Mouse (Mus musculus) layer of hippocampus, adult 18-20 months (tissue): ENCODE data around the gene Mfsd9. TPM values are rescaled to one million over a fixed set of nuclear protein-coding genes. Genes with fewer than 3 reads are reported as not detected.
"Not testable (repeated sequence)": the region's sequence is repeated elsewhere in the genome, so short reads cannot be mapped to it uniquely, and the experiment has no call there.

ENCODE experiments used
- DNase-seq, 2 experiments: peaks; one replicate each; pipeline ENCODE4 v3.0.0; 2022; ENCODE audit warnings: low spot score in 2 of 2
- total RNA-seq, 2 experiments: library from RNA; stranded (reverse); gene quantifications; 2 replicates each; pipeline ENCODE4 v1.2.3; 2021

Gene Mfsd9
- total RNA-seq, 2 experiments from 2014 or later = 4.9 to 5.1 TPM

GRCm38 (mm10) chr1:40784306-40784705 lies 6.2 kb downstream of the Mfsd9 start:
- no peak for DNase-seq

- no peak for DNase-seq
Measured at GRCm38 (mm10) chr1:40783450-40783849, 7.0 kb downstream of the Mfsd9 start.

DNA sequence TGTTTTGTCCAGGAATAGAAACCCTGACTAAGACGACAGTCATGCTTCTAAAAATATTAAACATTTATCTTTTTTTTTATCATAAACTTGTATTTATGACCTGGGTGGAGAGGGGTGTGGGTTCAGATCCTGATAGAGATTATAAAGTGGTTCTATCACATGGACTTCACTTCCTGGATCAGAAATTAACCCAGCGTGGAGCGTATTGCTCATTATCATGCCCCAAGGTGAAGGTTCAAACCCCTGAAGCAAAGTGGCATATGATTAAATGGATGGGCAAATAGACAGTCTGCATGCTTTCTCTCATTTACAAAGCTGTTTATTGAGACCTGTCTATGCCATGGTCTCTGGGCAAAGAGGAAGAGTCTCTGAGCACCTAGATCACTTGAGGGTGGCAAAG lies 13.7 kb downstream of the Mfsd9 start:
- no peak for DNase-seq

DNA sequence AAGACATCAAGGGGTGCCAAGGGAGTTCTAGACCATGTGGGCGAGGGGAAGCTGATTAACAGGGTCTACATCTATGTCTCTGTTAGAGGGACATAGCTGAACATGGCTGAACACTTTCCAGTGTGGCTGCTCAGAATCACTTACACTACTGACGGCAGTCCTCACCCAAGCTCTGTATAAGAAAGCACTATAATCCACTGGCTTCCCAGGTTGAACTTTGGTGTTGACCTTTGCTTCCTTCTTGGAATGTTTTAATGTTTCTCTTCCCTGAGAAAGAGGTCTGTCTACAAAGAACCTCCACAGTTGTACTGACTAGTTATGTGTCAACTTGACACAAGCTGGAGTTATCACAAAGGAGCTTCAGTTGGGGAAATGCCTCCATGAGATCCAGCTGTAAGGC lies 14.4 kb downstream of the Mfsd9 start:
- DNase-seq = no peak

DNA sequence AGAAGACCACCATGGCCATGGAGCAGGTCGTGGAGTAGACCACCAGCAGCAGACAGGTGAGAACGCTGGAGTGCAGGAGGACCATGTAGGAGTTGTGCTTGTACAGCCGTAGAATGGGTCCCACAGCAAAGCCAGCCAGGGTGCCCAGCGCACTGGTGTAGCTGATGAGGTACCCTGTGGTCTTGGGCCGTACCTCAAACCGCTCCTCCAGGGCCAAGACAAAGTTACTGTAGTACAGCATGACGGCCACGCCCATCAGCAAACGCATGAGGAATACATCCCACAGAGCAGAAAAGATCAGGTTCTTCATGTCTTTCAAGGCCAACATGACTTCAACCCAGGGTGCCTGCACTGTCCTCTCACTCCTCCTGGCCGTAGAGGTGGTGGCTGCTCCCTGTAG lies 16.4 kb downstream of the Mfsd9 start:
- no peak for DNase-seq

DNA sequence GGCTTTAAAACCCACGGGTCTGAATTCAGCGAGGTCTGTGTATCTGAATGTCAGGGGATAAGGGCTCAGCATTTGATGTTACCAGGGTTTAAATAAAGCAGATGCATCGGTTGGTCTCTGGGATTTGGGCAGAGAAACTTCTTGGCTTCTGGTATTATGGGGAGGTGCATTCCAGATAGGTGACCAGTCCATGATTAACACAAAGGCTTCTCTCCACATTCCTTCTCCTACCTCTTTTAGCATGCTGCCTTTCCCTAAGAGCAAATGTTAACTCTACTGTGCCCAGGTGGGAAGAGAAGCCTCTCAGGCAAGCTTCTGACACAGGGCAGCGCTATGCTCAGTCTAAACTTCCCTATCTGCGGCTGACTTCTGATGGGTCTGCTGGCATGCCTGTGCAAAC lies 17.3 kb downstream of the Mfsd9 start:
- DNase-seq = no peak

- no peak for DNase-seq
Measured at GRCm38 (mm10) chr1:40771196-40771970, 19.1 kb downstream of the Mfsd9 start.

GRCm38 (mm10) chr1:40769331-40769894 lies 21.1 kb downstream of the Mfsd9 start:
- DNase-seq = no peak

DNA sequence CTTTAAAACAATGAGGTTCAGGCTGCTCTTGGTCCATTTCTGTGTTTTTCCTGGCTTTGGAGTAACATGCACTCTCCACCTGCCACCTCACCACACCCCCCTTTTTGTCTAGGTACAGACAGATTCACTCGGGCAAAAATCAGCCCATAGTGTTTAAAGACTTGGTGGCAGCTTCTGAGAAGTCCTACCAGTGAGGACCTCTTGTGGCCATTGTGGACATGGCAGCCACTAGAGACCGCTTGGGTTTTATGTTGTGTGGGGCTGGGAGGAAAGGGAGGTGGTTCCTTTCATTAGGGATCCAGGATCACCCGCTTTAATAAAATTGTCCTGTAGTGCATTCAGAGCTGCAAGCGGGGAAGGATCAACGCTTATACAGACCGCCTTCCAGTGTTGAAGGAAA lies 21.9 kb downstream of the Mfsd9 start:
- DNase-seq = peak in 1 of 2 experiments; percentile 75

- DNase-seq = no peak
Measured at GRCm38 (mm10) chr1:40767588-40767987, 22.9 kb downstream of the Mfsd9 start.

DNA sequence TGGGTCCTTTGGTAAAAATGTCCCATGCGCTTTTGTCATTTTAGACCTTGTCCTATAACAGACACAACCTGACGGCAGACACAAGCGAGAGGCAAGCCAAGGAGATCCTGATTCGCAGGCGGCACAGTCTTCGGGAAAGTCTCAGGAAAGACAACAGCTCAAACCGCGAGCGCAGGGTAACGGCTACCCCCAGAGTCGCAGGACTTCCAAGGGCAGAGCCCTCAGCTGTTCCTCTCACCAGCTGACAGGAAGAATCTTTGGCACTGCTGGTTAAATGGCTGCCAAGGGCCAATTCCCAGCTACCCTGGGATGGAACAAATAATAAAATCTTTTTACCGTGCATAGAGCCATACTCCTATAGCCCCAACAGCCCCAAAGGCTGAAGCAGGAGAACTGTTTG lies 25.0 kb downstream of the Mfsd9 start:
- DNase-seq = no peak

GRCm38 (mm10) chr1:40764701-40765275 lies 25.7 kb downstream of the Mfsd9 start:
- DNase-seq = peak in 1 of 2 experiments; percentile 15

GRCm38 (mm10) chr1:40764042-40764441 lies 26.4 kb downstream of the Mfsd9 start:
- DNase-seq = no peak

- DNase-seq = no peak
Measured at GRCm38 (mm10) chr1:40759751-40760445, 30.6 kb downstream of the Mfsd9 start.

DNA sequence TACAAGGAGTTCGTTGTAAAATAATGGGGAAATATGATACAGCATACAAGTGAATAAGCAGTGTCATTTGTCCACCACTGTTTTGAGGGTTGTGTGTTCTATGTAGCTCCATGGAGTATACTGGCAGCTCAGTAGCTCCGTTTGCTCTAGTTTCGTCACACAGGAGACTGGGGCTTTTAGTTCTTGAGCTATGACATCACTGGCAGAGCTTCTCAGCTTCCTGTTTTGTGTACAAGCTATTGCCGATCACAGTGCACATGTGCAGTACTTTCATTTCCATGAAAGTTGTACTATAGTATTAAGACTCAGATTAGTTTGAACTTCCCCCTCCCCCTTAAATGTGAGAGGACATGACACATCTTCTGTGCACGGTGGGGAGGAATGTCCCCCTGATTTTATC lies 44.4 kb downstream of the Mfsd9 start:
- DNase-seq = no peak

- DNase-seq = no peak
Measured at GRCm38 (mm10) chr1:40740739-40741138, 49.7 kb downstream of the Mfsd9 start.

DNA sequence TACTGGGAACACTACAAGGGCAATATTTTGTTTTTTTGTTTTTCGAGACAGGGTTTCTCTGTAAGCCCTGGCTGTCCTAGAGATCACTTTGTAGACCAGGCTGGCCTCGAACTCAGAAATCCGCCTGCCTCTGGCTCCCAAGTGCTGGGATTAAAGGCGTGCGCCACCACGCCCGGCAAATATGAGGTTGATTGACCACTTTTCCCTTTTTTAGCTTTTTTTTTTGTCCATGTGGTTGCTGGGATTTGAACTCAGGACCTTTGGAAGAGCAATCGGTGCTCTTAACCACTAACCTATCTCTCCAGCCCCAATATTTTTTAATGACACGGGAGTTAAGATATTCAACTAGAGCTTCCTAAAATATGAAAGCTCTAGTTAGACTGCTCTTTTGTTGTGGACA lies 52.2 kb downstream of the Mfsd9 start:
- DNase-seq = not testable (repeated sequence)

DNA sequence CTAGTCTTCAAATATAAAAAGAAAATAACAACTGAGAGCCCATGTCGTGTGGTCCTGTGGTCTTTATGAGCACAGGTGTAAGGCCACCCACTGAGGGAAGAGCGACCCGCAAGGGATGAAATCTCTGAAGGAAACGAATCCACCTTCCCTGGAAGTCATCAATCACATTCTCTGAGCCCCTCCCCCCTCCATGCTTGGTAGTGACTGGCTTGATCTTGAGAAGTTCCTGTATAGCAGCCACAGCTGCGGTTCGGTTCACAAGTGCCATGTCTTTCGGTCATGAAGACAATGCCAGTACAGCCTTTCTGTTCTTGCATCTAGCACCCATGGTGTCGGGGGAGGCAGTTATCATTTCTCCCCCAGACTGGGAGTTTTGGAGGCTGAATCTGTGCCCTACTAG lies 52.8 kb downstream of the Mfsd9 start:
- DNase-seq = no peak

DNA sequence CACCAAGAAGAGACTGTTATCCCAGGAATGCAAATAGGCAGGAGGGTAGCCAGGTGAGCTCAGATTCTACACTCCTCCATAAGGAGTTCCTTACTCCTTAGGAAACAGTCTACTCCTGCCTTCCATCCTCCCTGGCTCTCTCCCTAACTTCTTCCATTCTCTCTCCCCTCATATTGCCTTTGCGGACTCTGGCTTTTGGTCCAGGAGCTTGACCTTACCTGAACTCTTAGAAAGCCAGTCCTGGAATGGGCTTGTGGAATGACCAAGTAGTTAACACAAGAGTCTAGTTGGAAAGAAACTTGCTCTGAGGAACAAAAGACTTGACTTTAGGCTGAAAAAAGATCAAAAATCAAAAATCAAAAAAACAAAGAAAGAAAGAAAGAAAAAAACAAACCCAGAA lies 61.9 kb downstream of the Mfsd9 start:
- DNase-seq = no peak

DNA sequence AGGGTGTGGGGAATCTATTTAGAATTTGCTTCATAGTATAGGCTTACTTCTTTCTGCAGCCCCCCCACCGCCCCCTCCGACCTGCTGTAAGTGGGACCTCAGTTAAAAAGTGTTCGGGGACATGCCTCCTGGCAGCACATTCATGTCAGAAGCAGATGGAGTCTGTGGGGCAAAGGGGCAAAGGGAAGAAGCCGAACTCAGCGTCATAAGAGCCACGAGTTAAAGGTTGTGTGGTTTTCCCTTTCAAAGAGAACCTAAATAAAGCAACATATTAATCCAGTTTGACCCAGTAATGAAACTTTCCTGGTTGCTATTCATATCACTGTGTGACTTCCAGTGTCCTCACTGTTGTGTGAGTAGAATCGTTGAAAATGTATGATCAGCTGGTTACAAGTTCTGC lies 63.1 kb downstream of the Mfsd9 start:
- DNase-seq = no peak

GRCm38 (mm10) chr1:40726051-40726450 lies 64.4 kb downstream of the Mfsd9 start:
- no peak for DNase-seq
